Mouse (Mus musculus) v-Abl transformed pro-B cells (cell line): Measurements from ENCODE around the gene Gm17364.
"Not testable (repeated sequence)": the region's sequence is repeated elsewhere in the genome, so short reads cannot be mapped to it uniquely, and the experiment has no call there.

Experiments used
- in situ Hi-C, 2 experiments: fragments of 400-800 bp; cut with MboI; formaldehyde crosslinking; loops; one replicate each; pipeline ENCODE4 v1.15.1; 2025; ENCODE audit not compliant: unreplicated experiment in 2 of 2

Gene Gm17364

DNA sequence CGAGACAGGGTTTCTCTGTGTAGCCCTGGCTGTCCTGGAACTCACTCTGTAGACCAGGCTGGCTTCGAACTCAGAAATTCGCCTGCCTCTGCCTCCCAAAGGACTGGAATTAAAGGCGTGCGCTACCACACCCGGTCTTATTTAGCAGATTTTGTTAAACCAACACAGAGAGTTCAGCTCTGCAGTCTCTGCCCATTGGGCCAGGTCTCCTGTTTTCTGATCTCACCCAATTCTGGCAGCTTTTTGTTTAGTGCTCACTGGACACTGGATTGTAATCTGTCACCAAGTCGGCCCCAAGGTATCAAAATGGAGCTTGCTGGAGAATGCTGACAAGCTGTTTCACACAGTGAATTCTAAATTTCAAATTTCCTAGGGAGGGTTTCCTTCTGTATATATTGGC is 21.0 kb downstream of the Gm17364 start:
- in situ Hi-C loops = no loop called here

DNA sequence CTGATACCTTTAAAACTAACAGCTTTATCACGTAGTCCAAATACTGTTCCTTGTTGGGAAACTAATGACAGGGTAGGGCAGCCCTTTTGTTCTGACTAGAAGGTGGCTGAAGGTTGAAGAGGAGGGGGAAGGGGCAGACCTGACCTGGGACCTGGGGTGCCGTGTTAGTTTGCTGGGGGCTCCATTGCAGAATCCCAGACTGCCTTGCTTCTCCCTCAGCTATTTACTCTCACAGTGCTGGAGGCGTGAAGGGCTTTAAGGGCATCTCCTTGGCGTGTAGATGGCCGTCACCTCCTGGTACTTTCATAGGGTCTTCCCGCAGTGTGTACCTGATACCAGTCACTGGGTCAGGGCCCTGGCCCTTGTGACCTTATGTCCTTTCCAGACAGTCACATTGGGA is 21.6 kb downstream of the Gm17364 start:
- in situ Hi-C loops = no loop called here

DNA sequence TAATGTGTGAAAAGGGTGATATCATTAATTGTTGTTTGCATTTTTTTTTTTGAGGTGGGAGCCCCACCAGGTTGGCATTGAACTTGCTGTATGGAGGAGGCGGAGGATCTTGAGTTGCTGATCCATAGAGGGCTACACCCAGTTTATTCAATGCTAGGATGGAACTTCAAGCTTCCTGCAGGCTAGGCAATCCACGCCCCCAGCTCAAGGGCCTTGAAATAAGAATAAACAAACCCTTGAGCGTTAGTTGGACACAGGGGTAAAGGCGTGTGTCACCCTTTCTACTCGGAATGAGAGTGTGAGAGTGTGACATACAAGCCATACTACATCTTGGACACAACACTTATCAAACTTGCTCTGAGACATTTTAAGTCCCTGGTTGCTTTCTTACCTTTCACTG is 22.1 kb downstream of the Gm17364 start:
- in situ Hi-C loops = no loop called here

DNA sequence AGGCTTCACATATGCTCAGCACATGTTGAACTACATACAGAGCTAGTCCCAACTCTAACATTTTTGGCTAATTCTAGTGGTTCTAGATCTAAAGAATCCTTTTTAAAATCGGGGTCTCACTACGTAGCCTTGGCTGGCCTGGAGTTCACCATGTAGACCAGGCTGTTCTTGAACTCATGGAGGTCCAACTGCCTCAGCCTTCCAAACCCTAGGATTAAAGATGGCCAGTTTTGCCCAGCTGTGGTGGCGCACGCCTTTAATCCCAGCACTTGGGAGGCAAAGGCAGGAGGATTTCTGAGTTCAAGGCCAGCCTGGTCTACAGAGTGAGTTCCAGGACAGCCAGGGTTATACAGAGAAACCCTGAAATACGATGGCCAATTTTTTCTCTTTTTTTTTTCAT is 22.5 kb downstream of the Gm17364 start:
- in situ Hi-C loops = not testable (repeated sequence)

DNA sequence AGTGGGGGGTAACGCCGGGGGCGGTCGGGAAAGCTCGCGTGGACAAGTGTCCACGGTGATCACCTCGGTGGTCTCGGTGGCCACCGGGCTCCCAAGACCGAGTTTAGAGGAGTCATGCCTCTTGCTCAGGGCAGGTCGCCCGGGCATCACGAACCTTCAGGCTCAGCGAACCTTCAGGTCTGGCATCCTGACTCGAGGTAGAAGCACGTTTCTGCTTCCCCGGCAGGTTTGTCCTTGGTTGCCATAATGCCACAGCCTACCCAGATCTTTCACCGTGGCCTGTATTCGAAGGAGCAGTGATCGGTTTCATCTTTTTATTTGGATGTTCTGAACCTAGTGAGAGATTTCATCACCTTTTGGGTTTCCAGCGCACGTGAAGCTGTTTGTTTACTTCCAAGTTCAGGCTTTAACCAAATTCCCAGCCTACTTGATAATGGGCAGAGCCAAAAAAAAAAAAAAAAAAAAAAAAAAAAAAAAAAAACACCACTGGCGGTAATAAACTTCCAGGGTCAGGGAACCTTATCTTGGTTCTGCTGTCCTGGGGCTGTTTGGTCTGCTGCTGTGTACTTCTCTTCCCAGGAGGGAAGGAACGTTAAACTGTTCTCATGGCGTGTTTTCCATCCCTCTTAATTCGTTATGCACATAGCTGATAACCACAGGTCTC is 23.3 kb downstream of the Gm17364 start:
- in situ Hi-C loops = no loop called here

DNA sequence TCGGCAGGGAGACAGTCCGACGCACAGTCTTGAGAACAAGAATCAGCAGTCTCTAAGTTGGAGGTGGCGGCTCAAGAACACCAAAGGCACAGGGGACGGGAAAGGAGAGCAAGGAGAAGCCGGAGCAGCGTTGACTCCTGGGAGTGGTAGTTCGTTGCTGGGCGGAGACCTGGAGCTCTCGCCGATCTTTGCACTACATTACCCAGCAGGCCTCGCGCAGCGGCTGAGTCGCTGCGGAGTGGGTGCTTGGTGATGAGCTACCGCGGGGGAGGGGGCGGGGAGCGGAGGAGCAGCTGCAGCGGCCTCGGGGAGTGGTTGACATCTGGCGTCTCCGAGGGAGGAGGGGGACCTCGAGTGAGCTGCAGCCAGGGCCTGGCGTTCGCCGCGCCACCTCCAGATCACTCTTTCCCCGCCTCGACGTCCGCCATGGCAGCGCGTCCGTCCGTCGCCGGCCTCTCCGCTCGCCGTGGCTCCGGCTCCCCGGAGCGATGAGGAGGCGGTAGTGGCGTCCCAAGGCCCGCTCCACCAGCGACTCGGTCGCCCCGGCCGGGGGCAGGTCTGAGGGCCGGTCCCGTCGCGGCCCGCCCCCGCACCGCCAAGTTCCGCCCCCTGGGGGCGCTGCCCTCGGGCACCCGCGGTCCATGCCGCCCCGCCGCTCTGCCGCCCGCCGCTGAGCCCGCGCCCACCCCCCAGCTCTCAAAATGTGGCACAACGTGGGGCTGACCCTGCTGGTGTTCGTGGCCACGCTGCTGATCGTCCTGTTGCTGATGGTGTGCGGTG is 24.0 kb downstream of the Gm17364 start, which contains the start of gene Smim13:
Gene Smim13 (plus strand): TSS at position 307 of the 780 bp plus-strand sequence.
- in situ Hi-C loops = loop anchor here (10.0 to 25.0 kb wide), 2 partner anchors 237 to 245 kb away; partner anchors contain the start of genes Pak1ip1 (in 2 of the 2) and Tmem14c (in 1 of the 2)

DNA sequence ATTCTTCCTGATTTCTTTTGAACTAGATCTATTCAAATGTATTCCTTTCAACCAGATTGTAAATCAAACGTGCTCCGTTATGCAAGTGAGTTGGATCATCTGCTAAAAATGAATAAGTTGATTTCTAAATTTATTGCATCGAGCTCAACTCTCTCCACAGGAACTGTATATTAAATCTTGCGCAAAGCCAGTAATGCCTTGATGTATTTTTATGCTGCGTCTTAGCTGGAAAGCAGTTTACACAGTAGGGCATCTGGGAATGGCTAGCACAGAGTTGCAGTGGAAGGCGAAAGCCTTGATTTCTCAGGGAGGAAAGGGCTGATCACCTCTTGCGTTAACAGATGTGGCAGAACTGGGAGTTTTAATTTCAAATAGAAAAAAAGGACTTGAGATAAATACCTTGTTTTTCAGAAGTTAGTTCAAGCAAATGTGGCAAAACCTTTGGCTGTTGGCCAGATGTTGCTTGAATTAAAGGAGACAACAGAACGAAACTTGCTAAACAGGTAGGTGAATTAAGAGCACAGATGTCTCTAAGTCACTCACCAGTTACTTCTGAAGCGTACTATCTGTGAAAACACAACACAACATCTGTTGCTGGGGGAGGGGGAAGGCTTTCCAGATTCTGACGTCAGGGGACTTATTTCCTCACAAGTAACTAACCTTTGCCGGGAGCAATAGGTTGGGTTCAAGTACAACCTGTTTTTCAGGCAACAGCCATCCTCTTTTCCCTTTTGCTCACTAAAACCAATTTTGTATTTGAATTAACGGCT is 24.8 kb downstream of the Gm17364 start:
- in situ Hi-C loops = loop anchor here (10.0 to 25.0 kb wide), 2 partner anchors 237 to 244 kb away; partner anchors contain the start of genes Pak1ip1 (in 2 of the 2) and Tmem14c (in 1 of the 2)

DNA sequence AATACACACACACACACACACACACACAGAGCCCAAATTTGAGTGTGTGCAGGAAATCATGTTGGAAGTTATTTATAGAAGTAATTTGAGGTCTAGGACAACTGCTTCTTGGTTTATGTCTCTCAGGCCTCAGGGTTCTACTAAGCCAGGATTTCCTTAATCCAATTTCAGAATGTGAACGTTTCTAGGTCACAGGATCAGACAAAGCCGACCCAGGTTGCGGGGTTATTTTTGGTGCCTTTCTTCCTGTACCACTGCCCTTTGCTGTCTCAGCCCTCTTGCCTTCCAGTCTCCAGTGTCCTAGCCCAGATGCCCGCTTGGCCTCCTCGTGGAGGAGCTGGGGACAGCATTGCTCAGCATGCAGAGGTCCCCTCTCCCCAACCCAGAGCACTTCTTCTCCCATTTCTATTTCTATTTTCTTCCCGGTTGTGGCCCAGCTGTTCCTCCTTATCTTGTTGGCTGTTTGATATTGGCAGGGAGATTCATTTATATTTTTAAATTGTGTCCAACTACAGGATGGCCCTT is 29.4 kb downstream of the Gm17364 start:
- in situ Hi-C loops = loop anchor here (10.0 to 25.0 kb wide), 2 partner anchors 232 to 240 kb away; partner anchors contain the start of genes Pak1ip1 (in 2 of the 2) and Tmem14c (in 1 of the 2)

DNA sequence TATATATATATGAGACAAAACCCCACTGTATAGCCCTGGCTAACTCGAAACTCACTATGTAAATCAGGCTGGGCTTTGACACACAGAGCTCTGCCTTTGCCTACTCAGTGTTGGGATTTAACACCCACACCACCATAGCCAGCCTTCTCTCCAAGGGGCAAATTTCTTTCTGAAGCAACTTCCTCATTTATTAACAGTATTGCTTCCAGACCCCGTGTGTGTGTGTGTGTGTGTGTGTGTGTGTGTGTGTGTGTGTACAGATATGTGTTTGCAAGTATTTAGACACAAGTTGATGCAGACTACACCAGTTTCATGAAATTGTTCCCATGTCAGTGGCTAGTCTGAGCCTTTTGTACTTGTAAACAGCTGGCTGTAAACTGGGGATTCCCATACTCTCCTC is 32.2 kb downstream of the Gm17364 start:
- in situ Hi-C loops = loop anchor here (10.0 to 25.0 kb wide), 2 partner anchors 229 to 237 kb away; partner anchors contain the start of genes Pak1ip1 (in 2 of the 2) and Tmem14c (in 1 of the 2)

DNA sequence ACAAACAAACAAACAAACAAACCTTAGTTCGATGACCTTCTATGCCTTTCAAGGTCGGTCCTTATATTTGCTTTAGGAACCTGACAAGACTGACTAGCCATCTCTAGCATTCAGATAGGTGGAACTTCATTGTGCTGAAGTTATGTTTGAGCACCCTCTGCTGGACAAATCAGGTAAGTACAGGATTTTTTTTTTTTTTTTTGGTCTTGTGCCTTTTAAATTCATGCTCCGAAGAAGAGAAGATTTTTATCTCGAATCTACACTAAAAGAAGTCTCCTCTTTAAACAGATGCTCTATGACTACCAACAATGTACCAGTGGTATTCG is 35.0 kb downstream of the Gm17364 start:
- in situ Hi-C loops = loop anchor here (5.0 to 25.0 kb wide), 6 partner anchors 96 to 396 kb away; partner anchors contain the start of genes Pak1ip1 (in 1 of the 2) and Tmem14c (in 1 of the 2)

DNA sequence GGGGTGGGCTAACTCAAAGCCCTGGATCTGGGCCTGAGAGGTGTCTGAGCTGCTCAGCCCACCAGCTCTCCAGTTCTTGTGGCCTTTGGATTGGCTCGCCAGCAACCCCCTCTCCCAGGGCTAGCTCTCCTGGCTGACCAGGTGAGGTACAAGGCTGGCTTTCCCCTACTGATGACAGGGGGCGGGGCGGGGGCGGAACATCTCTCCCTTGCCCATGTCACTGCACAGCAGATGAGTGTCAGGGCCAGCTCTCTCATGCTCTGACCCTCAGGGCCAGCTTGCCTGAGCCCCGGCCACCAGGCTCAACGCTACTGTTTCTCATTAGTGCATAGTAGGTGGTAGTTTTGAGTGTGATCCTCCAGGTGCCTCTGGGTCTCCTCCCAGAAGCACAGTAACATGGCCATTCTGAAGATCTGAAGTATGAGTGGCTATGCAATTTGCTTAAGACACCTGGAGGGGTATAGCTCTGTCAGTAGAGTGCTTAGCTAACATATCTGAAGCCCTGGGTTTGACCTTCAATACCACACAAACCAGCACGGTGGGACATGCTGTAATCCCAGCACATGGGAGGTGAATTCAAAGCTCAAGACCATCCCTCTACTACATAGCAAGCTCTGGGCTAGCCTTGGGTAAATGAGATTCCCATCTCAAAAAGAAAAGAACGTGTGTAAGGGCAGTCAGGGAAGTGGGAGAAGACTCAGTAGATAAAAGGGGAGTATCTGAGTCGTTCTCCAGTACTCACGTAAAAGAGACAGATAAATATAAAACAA is 35.6 kb downstream of the Gm17364 start:
- in situ Hi-C loops = loop anchor here (5.0 to 25.0 kb wide), 6 partner anchors 96 to 396 kb away; partner anchors contain the start of genes Pak1ip1 (in 1 of the 2) and Tmem14c (in 1 of the 2)

DNA sequence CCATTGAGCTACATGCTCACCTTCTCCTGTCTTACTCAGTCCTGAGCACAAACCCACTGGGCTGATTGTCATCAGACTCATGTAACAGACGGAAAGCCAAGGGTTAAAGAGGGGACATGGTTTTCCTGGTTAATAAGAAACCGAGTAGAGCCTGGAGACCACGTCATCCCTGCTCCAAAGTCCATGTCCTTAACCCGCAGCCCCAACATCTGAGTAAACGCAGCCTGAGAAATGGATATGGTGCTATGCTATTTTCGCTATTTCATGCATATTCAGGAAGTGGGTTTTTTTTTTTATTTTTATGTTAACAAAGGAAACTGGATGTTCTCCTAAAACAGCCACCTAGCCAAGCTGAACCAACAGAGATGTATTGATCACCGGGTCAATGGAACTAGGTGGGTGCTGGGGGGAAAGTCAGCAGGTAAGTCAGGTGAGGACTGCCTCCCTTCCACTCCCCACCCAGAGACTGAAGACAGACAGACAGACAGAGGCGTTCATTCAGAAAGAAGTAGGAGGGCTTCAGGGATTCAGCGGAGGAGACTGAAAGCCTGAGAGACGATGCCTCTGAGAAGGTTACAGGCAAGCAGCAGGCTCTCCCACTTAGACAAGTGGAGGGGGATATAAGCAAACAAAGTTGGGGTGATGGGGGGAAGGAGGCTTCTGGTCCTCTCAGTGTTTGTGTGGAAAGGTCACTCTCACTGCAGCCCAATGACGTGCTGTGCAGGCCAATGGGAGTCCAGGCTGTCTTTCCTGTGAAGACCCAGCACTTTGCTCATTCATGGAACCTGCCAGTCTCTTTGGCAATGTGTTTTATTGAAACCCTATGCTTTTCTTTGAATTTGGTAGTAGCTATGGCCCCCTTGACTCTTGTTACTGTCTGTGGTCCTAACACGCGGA is 37.7 kb downstream of the Gm17364 start:
- in situ Hi-C loops = loop anchor here (5.0 to 25.0 kb wide), 6 partner anchors 94 to 394 kb away; partner anchors contain the start of genes Pak1ip1 (in 1 of the 2) and Tmem14c (in 1 of the 2)

DNA sequence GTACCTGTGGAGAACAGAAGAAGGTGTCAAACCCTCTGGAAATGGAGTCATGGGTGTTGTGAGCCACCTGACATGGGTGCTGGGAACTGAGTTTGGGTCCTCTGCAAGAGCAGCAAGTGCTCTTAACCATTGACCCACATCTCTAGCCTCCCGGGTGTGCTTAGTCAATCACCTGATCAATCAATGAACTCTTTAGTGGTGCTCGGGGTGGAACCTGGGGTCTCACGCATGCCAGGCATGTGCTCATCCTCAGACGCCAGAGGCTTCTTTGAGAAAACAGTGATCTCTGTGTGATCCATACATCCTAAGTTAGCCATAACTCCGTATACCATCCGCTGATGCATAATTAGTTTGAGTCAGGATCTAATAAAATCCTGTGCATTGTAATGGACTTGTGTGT is 38.6 kb downstream of the Gm17364 start:
- in situ Hi-C loops = loop anchor here (5.0 to 25.0 kb wide), 6 partner anchors 93 to 393 kb away; partner anchors contain the start of genes Pak1ip1 (in 1 of the 2) and Tmem14c (in 1 of the 2)

DNA sequence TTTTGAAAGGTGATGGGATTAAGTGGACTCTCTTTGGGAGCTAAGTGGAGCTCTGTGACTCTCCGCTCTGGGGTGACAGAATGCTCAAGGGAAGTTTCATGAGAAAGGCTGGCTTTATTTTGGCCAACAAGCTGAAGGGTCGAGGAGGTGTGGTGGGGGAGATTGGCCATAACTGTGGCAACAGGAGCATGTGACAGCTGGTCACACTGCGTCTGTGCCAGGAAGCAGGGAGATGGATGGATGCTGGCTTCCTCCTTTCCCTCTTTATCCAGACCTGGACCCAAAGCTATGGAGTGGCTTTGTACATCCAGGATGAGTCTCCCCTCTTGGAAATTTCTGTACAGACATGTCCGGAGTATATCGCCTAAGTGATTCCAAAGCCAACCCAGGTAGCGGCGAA is 40.5 kb downstream of the Gm17364 start:
- in situ Hi-C loops = loop anchor here (10.0 to 25.0 kb wide), 2 partner anchors 98 to 221 kb away; partner anchors contain the start of genes Pak1ip1 (in 1 of the 2) and Tmem14c (in 1 of the 2)

DNA sequence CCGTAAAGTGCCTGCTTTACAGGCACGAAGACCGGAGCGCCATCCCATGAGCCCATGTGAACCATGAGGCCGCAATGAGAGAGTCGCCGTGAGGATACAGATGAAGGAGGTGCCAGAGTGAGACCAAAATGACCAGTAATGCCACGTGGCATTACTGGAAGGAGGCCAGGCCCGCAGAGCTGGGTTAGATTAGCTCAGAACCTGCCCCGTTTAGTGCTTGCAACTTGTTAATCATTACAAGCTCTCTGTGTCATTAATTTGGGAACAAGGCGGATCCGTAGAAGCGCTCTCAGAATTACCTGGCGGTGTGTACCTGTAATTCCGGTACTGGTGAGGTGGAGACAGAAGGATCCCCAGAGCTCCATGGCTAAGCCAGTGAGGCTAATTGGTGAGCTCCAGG is 41.6 kb downstream of the Gm17364 start:
- in situ Hi-C loops = loop anchor here (10.0 to 25.0 kb wide), 2 partner anchors 97 to 220 kb away; partner anchors contain the start of genes Pak1ip1 (in 1 of the 2) and Tmem14c (in 1 of the 2)

DNA sequence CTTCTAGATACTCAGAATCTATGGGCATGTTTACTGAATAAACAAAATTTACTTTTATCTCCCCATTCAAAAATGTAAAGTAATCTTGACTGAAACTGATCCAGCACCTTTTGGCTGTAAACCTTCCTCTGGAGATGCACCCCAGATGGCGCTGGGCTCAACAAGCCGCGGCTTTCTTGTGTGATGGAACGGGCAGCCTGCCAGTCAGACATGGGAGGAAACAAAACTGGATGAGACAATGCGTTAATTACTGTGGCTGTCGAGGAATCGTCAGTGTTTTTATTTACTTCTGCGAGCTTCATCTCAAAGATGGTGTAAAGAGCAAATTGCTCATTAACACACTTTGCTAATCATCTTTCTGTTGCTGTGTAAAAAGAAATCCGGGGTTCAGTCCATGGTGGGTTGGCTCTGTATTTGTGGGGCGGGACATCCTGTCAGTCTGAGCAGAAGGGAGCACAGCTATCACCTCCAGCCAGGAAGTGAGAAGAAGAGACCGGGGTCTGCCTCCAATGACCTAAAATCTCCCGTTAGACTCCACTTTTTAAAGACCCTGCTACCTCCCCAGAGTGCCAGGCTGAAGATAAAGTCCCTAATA is 42.3 kb downstream of the Gm17364 start:
- in situ Hi-C loops = loop anchor here (10.0 to 25.0 kb wide), 2 partner anchors 97 to 219 kb away; partner anchors contain the start of genes Pak1ip1 (in 1 of the 2) and Tmem14c (in 1 of the 2)

DNA sequence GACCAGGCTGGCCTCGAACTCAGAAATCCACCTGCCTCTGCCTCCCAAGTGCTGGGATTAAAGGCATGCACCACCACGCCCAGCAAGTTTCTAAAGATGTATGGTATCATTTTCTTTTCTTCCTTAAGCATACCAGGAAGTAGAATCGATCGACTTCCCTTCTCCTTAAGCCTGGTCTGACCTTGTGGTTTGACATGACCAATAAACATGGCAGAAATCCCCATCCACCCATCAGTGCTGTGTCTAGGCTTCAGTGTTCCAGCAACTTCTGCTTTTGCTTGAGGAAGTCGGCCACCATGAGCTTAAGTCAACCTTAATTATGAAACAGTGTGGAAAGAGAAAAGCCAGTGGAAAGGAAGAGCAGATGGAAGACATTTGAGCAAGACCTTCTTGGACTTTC is 43.5 kb downstream of the Gm17364 start:
- in situ Hi-C loops = loop anchor here (10.0 to 25.0 kb wide), 2 partner anchors 95 to 218 kb away; partner anchors contain the start of genes Pak1ip1 (in 1 of the 2) and Tmem14c (in 1 of the 2)
